Mouse (Mus musculus) stomach, embryonic 16.5 days (tissue): ENCODE results near the gene Dst. TPM values are rescaled to one million over a fixed set of nuclear protein-coding genes. Genes with fewer than 3 reads are reported as not detected.
"Not testable (repeated sequence)": the region's sequence is repeated elsewhere in the genome, so short reads cannot be mapped to it uniquely, and the experiment has no call there.

ENCODE experiments used
- ATAC-seq: fragments of 200-750 bp; cut with Nextera tagmentation; 2 replicates; pipeline ENCODE4 v1.8.0; 2017; ENCODE audit warnings: moderate number of reproducible peaks, moderate TSS enrichment; ENCODE audit not compliant: insufficient read depth, low FRiP score
- H3K27ac ChIP-seq: fragments of 300-500 bp; sonication (generic); 2 replicates; pipeline ENCODE4 v1.5.1; 2014; ENCODE audit warnings: low read length
- H3K27me3 ChIP-seq: fragments of 300-500 bp; sonication (generic); 2 replicates; pipeline ENCODE4 v1.6.1; 2014; ENCODE audit warnings: low read length, control low read depth, mixed read lengths; ENCODE audit not compliant: control insufficient read depth, insufficient read depth
- H3K36me3 ChIP-seq: fragments of 300-500 bp; sonication (generic); 2 replicates; pipeline ENCODE4 v1.6.1; 2014; ENCODE audit warnings: low read length; ENCODE audit not compliant: control insufficient read depth, insufficient read depth
- H3K4me1 ChIP-seq: fragments of 300-500 bp; sonication (generic); 2 replicates; pipeline ENCODE4 v1.6.1; 2014; ENCODE audit warnings: low read length, control low read depth, mixed read lengths; ENCODE audit not compliant: control insufficient read depth, insufficient read depth
- H3K4me2 ChIP-seq: fragments of 300-500 bp; sonication (generic); 2 replicates; pipeline ENCODE4 v1.6.1; 2014; ENCODE audit warnings: low read depth, low read length, mixed read lengths
- H3K4me3 ChIP-seq: fragments of 300-500 bp; sonication (generic); replicated peaks from 2 replicates; pipeline ENCODE4 v1.5.1; 2014; ENCODE audit warnings: mild to moderate bottlenecking, low read length
- H3K9ac ChIP-seq: fragments of 300-500 bp; sonication (generic); 2 replicates; pipeline ENCODE4 v1.6.1; 2014; ENCODE audit warnings: low read length
- H3K9me3 ChIP-seq: fragments of 300-500 bp; sonication (generic); replicated peaks from 2 replicates; pipeline ENCODE4 v1.6.1; 2016; ENCODE audit warnings: low read length, control low read depth; ENCODE audit not compliant: control insufficient read depth
- WGBS: fragments of 180-500 bp; shearing (Covaris S2); extraction: QIAGEN DNeasy Blood & Tissue Kit; methylation state at CpG from one replicate; pipeline ENCODE4 v1.1.7; 2014; 5-methylcytosine and 5-hydroxymethylcytosine counted together
- polyA plus RNA-seq: library from polyadenylated mRNA; unstranded; fragments of >200 nt; fragmentation: Nextera tagmentation; extraction: Ambion mirVana; gene quantifications from 2 replicates; pipeline ENCODE4 v1.2.1, GENCODE M21; 2015

Gene Dst
- polyA plus RNA-seq, 1 experiment from 2014 or later = 27.8 TPM

DNA sequence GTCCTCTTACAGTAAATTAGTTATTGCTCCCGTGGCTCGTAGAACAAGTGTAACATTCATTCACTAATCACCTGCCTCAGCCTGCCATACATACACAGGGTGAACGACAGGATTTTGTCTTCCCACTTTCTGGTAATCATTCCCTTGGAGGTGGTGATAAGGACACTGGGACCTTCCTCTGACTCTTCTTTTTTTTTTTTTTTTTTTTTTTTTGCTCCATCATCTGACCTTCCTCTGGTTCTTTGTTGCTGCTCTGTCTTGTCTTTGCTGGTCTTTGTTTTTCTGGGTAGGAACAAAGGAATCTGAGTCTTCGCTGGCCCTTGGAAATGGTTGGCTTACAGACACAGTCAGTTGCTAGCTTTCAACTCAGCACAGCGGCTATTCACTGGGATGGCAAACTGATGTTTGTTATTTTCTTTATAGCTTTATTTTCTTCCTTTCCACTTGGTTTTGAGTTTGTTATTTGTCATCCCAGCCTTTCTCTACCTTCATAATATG is 157.6 kb downstream of the Dst start:
- H3K27ac ChIP-seq = no peak overlapping the region
- ATAC-seq = no peak
- H3K27me3 ChIP-seq = no peaks in the 10 kb centered on the region
- H3K4me3 ChIP-seq = no peak overlapping the region
- no peak overlapping the region for H3K9ac ChIP-seq
- no peaks in the 10 kb centered on the region for H3K36me3 ChIP-seq
- 83% methylated on average over 5 of the region's 5 CpGs for WGBS
- H3K4me2 ChIP-seq = no peak overlapping the region
- no peaks in the 10 kb centered on the region for H3K9me3 ChIP-seq
- H3K4me1 ChIP-seq = peaks cover 5% of the 10 kb centered on the region; the same call in 1 of the 2 replicates

DNA sequence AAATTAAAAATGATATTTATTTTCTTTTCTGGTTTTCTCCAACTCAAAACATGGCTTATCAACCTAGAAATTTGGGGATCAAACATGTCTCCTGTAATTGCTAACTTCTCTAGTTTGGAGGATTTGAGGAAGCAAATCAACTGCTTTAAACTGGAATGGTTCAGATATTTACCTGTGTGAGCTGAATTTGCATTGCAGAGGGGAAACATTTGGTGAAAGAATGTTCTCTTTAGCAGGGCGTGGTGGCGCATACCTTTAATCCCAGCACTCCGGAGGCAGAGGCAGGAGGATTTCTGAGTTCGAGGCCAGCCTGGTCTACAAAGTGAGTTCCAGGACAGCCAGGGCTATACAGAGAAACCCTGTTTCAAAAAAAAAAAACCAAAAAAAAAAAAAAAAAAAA is 158.4 kb downstream of the Dst start:
- not testable (repeated sequence) for H3K27me3 ChIP-seq, H3K4me3 ChIP-seq, H3K9ac ChIP-seq, H3K27ac ChIP-seq, ATAC-seq, H3K4me2 ChIP-seq, H3K4me1 ChIP-seq, H3K9me3 ChIP-seq, H3K36me3 ChIP-seq
- 98% methylated on average over 4 of the region's 4 CpGs for WGBS

DNA sequence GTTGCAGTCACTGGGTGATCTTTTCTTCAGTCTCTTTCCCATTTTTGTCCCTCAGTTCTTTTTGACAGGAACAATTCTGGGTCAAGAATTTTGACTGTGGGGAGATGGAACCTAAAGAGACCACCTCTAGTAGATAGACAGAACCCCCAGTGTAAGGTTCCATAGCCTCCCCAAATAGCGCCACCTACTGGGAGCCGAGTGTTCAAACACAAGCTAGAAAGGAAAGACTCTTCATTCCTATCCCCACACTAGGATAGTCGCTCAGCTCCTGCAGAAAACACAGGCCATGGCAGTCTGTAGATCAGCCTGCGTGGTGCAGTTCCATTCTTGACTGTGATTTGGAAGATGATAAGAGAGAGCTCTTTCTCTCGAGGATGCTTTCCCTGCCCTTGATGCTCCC is 160.3 kb downstream of the Dst start:
- Histone ChIP-seq H3K36me3 (no peaks in the 10 kb centered on the region), H3K9ac (no peak overlapping the region), H3K4me1 (no peaks in the 10 kb centered on the region), H3K4me3 (no peak overlapping the region), H3K27me3 (no peaks in the 10 kb centered on the region), H3K27ac (no peak overlapping the region), H3K4me2 (no peak overlapping the region), H3K9me3 (no peaks in the 10 kb centered on the region)
- WGBS = 52% methylated on average over 5 of the region's 5 CpGs
- ATAC-seq = no peak

DNA sequence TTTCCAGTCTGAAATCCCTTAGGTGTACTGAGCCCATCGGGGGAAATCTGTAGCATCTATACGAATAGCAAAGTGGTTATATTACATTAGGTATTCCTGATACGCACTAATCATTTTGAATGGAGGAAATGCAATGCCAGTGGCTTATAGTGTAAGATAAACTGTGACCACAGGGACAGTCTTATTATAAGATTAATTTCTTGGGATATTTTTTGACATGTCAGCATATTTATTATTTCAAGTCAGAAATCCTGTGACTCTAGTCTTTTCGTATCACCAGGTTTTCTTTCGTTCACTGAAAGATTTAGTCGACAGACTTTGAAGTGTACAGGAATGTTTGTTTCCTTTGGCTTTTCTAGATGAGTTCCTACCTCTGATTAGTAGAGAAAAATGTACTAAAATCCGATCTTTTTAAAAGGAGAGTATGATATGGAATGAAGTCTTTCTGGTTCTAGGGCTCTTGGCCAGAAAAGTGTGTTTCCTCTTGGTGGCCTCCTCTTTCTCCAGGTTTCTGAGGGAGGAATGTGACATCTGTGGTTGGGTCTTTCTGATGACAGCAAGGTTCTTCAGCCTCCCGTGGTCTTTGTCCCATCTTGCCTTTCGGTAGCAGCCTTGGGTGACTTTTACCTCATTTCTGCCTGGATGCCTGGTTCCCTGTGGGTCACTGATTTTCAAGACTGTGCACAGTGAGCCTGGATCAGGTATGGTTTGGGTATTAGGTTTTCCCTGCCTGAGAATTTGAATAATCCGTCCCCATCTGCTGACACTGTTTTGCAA is 161.7 kb downstream of the Dst start:
- H3K4me1 ChIP-seq = no peaks in the 10 kb centered on the region
- ATAC-seq = no peak
- no peaks in the 10 kb centered on the region for H3K36me3 ChIP-seq
- H3K9ac ChIP-seq = no peak overlapping the region
- no peak overlapping the region for H3K4me2 ChIP-seq
- H3K27ac ChIP-seq = no peak overlapping the region
- WGBS = 83% methylated on average over 10 of the region's 10 CpGs
- no peaks in the 10 kb centered on the region for H3K27me3 ChIP-seq
- no peaks in the 10 kb centered on the region for H3K9me3 ChIP-seq
- H3K4me3 ChIP-seq = no peak overlapping the region

DNA sequence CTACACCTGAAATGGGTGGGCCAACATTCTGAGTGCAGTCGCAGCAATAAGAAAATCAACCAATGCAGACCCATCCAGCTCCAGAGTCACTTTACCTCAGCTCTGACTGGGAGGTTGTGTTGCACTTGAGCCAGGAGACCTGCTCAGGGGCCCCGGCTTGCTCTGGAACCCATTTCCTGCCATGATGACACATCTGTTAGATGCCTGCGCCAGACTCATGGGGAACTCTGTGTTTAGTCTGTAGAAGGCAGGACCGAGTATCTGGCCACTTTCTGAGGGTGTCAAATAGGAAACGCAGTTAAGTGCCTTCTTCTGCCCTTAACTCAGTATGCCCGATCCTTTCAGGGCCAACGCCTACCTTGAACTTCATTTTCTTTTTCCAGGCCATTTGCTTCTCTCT is 162.4 kb downstream of the Dst start:
- Histone ChIP-seq H3K4me2 (no peak overlapping the region), H3K27ac (no peak overlapping the region), H3K4me3 (no peak overlapping the region), H3K4me1 (no peaks in the 10 kb centered on the region), H3K36me3 (no peaks in the 10 kb centered on the region), H3K9ac (no peak overlapping the region), H3K27me3 (no peaks in the 10 kb centered on the region), H3K9me3 (no peaks in the 10 kb centered on the region)
- no peak for ATAC-seq
- WGBS = 69% methylated on average over 7 of the region's 7 CpGs

DNA sequence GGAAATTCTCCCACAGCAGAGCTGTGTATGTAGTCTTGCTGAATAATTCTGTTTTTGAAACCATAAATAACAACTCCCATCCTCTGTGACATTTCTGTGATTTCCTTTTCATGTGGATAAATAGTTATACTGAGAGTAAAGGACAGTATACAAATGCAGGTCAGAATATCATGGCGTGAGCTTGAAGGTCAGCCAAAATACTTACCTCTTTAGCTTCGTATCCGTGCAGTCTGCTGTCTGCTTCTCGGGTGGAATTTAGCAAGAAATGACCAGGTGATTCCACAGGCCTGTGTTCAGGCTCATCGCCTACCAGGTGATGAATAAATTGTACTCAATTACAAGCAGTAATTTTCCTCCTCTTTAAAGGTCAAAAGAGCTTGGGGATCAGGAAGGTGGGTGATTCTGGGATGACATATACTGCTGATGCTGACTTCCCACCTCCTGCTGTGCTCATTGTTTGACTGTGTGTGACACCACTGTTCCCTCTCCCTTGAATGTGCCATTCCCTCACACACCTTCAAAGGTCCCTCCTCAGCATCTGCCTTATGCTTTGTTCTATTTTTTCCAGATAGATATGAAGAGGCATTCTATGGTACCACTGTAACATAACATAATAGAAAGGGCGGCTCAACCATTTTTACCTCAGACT is 163.1 kb downstream of the Dst start:
- no peak for ATAC-seq
- H3K27me3 ChIP-seq = no peaks in the 10 kb centered on the region
- H3K9ac ChIP-seq = no peak overlapping the region
- H3K4me3 ChIP-seq = no peak overlapping the region
- H3K27ac ChIP-seq = no peak overlapping the region
- H3K9me3 ChIP-seq = no peaks in the 10 kb centered on the region
- H3K4me2 ChIP-seq = no peak overlapping the region
- no peaks in the 10 kb centered on the region for H3K36me3 ChIP-seq
- 81% methylated on average over 6 of the region's 6 CpGs for WGBS
- no peaks in the 10 kb centered on the region for H3K4me1 ChIP-seq

DNA sequence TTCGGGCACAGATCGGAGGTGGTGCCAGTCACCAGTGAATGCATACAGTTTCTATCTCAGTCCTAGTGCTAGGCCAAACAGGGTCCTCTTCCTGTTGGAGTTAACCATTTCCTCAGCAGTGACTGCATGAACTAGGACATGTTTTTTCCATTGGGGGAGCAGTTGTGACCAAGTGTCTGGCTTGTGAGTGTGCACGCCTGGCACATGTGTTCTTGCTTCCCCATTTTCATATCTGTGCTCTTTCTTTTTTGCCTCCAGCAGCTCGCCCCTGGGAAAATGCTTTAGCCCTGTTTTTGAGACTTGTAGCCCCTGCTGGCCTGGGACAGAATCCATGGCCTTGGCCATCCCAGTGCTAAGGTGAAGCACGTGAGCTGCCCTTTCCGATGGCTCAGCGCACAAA is 164.2 kb downstream of the Dst start:
- Histone ChIP-seq H3K36me3 (no peaks in the 10 kb centered on the region), H3K27me3 (no peaks in the 10 kb centered on the region), H3K4me1 (peaks cover 5% of the 10 kb centered on the region), H3K9ac (no peak overlapping the region), H3K4me2 (no peak overlapping the region), H3K27ac (no peak overlapping the region), H3K9me3 (no peaks in the 10 kb centered on the region), H3K4me3 (no peak overlapping the region)
- 86% methylated on average over 7 of the region's 7 CpGs for WGBS
- no peak for ATAC-seq

DNA sequence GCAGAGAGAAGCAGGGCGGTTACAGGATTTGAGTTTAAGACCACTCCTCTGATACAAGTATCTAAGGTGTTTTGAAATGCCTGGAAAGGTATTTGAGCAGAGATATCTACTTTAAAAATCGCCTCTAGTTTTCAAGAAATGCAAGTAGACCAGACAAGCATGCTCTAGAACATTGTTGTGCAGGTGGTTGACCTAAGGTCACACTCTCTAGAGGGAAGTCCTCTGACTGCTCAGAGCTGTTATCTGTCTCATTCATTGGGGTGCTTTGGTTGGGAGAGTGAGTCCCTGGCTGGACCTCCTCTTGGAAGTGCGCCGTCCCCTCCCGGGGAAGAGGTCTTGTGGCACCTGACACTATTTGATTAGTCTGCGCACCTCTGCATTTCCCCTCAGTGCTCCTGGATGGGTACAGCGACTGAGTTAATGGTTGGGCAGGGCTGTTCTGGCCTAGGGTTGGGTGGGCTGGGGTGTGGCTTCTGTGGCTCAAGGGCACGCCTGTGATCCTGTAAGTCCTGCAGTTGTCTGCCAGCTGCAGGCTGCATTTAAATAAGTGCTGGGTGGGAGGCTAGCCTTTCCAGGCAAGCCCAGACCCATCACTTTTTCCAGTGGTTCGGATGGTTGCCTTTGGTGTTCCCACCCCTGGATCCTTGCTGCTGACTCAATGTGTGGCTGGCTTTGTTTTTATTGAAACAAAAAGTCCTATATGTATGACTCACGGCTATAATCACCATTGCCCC is 165.6 kb downstream of the Dst start:
- Histone ChIP-seq H3K4me2 (no peak overlapping the region), H3K27ac (0 out of 2 replicates have a peak overlapping the region, but pooled peaks have one; percentile 21), H3K27me3 (no peaks in the 10 kb centered on the region), H3K4me3 (no peak overlapping the region), H3K36me3 (no peaks in the 10 kb centered on the region), H3K9ac (no peak overlapping the region), H3K9me3 (no peaks in the 10 kb centered on the region), H3K4me1 (peaks cover 5% of the 10 kb centered on the region)
- peak; percentile 35; the same call in 1 of the 2 replicates for ATAC-seq
- 49% methylated on average over 10 of the region's 10 CpGs for whole genome bisulfite sequencing
